Mouse (Mus musculus) thymus, postnatal 14 days (tissue): ENCODE results near the gene Nfix.

ENCODE experiments used
- DNase-seq: peaks from one replicate; pipeline ENCODE4 v3.0.0; 2021

Nfix gene

GRCm38 (mm10) chr8:84799999-84800831, at the start of gene Nfix:
Gene Nfix (minus strand): TSS chr8:84800344.
- DNase-seq: peak; percentile 67

- DNase-seq: peak; percentile 36
These were observed 47.7 kb upstream of the Nfix start for GRCm38 (mm10) chr8:84847684-84848435.

- peak; percentile 100 for DNase-seq
These were observed 46.8 kb upstream of the Nfix start, which contains the start of gene Calr for GRCm38 (mm10) chr8:84846722-84847572. Gene Calr (minus strand): TSS chr8:84846934.

GRCm38 (mm10) chr8:84846094-84846721, 46.1 kb upstream of the Nfix start:
- DNase-seq: no peak

DNA sequence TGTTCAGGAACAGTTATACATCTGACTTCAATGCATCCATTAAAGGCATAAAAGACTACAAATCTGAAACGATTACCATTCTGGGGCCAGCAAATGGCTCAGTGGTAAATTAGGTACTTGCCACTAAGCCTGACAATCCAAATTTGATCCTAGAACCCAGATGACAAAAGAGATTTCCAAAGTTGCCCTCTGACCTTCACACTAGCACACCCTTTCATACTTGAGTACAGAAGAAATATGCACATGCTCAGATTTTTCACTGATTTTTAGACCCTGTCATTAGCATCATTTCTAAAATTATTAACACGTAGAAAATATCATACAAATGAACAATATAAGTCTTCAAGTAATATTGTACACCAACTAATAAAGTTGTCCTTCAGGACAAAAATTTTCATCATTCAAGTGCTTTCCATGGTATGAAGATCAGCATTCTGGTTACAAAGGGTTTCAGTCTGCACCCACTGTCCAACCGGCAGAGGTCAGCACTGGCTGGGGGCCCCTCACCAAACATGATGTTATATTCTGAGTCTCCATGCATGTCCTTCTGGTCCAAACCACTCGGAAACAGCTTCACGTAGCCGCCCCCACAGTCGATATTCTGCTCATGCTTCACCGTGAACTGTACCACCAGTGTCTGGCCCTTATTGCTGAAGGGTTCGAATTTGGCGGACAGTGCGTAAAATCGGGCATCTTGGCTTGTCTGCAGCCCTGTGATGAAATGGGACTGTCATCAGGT, 45.4 kb upstream of the Nfix start:
- DNase-seq: no peak

- DNase-seq: no peak
These were observed 44.4 kb upstream of the Nfix start for GRCm38 (mm10) chr8:84844397-84845070.

- DNase-seq: no peak
These were observed 41.4 kb upstream of the Nfix start for GRCm38 (mm10) chr8:84841514-84841913.

DNA sequence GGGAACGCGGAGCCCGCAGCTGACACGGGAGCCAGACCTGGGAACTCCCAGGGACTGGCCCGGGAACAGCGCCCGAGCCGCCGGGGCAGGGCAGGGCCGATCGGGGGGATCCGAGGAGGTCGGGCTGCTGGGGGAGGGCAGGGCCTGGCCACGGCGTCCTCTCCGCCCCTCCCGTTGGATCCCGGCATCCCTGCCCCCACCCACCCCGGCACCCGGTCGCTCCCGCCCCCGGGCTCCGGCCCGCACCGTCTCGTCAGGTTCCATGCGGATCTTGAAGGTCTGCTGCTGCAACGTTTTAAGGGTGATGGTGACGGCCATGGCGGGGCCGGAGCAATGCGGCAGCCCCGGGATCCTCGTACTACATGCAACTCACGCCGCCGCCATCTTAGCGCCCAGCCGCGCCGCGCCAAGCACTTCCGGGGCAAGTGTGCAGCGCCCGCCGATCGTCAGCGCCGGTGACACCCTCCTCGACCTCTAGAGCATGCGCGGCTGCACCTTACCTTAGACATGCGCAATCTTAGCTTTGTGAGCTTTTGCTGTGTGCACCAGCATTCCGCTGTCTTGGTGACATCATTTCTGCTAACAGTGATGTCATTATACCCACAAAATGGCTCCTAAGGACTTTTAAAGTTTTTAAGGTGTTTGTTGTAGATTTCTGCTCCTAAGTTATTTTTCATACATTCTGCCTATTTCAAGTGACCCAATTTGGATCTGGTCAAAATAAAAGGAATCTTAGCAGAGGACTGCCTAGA, 40.3 kb upstream of the Nfix start, which contains the start of gene Rad23a:
TSS of gene Rad23a (minus strand) at position 418 of the 752 bp plus-strand sequence.
- peak; percentile 92 for DNase-seq

- DNase-seq: no peak
These were observed 39.7 kb upstream of the Nfix start for GRCm38 (mm10) chr8:84839875-84840247.

DNA sequence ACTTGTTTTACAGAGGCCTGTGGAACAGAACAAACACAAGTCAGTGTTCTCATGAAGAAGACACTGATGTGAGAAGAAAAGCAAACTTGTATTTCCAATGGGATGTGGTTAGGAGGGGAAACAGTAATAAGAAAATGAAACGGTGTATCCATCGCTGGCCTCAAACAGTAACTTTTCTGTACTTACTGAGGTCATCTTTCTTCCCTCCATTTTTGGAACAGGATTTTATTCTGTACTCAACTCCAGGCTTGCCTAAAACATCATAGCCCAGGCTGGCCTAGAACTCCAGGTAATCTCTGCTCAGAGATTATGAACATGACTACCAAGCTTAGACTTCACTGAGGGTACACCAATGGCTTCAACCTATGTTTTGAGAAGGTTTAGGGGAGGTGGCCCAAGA, 39.3 kb upstream of the Nfix start:
- no peak for DNase-seq

DNA sequence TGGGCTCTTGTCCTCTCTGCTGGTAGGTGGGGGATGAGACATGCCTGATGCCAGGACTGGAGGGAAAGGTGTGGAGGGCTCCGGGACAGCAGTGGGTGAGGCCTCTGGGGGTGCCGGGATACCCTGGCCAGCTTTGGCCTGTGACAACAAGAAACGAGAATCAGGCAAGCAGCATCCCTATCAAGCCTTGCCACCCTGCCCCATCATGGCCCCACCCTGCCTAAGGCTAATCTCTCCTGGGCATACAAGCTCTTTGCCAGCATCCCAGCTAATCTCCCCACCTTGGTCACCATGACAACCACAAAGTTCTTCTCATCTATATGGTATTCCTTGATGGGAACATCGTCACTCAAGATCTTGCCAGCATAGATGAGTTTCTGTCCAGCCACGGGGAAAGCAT, 38.4 kb upstream of the Nfix start:
- DNase-seq: no peak

GRCm38 (mm10) chr8:84837912-84838470, 37.8 kb upstream of the Nfix start:
- no peak for DNase-seq

DNA sequence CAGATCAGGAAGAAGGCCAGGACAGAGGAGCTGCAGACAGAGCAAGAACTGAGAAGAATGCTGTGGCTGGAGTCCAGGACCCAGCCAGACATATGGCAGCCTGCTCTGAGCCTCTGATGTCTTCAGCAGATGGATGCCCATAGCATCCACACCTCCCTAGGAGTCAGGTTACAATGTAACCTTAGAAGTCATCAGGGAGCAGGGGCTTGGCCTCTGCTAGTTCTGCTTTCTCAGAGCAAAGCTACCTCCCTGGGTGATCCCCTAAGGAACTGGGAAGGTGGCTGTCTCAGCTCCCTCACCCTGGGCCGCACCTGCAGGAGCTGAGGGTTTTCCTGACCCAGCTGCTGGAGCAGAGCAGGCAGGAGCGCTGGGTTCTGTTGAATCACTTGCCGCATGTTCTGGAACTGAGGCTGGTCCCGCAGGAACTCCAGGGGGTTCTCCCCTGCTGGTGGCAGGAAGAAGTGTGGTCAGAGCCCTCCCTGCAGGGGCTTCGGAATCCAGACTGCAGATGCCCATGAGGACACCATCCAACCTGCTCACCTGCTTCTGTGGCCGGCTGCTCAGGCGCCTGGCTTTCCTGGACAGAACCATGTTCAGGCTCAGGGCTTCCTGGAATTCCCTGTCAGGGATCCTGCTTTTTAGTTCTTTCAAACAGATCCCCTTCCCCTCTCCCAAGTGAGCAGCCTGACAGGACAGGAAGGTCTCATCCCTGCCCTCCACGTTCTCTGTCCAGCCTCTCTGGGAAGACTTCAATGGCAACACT, 37.2 kb upstream of the Nfix start:
- DNase-seq: no peak

DNA sequence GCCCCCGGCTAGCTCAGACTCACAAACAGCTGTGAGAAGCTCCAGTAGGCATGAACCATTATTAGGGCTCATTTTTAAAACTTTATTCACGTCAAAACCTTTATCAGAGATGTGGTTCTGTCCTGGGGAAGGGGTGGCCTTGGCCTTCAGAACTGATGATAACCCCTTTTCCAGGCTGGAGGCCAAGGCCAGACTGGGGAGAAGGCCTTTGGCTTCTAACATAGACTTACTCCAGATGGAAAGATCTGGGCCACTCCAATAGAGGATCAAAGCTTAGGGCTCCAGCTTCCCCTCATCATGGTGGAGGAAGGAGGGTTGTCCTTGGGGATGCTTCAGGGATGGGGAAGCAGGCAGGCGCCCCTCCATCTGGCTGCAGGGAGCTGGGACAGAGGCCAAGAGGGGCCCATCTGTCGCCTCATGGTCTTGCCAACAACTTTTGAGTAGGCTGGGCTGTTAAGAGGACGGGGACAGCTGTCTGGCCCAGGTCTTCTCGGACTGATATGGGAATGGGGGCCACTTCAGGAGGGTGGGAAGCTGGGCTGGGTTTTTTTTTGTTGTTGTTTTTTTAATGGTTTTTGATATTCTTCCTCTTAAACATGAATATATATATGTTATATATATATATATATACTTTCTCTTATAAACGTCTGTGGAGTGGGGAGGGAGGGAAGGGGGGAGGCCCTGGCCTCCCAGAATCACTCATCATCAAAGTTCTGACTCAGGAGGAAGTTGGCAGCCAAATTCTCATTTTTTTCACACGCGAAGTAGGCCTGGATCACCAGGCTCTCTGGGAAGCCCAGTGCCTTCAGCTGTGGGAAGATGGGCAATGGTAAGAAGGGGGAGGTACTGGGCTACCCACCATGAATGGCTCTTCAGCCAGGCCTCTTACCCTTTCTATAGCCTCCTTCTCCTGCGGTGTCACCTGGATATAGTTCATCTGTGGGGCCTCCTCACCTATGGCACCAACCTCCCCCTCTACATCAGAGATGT, 35.0 kb upstream of the Nfix start:
- no peak for DNase-seq

DNA sequence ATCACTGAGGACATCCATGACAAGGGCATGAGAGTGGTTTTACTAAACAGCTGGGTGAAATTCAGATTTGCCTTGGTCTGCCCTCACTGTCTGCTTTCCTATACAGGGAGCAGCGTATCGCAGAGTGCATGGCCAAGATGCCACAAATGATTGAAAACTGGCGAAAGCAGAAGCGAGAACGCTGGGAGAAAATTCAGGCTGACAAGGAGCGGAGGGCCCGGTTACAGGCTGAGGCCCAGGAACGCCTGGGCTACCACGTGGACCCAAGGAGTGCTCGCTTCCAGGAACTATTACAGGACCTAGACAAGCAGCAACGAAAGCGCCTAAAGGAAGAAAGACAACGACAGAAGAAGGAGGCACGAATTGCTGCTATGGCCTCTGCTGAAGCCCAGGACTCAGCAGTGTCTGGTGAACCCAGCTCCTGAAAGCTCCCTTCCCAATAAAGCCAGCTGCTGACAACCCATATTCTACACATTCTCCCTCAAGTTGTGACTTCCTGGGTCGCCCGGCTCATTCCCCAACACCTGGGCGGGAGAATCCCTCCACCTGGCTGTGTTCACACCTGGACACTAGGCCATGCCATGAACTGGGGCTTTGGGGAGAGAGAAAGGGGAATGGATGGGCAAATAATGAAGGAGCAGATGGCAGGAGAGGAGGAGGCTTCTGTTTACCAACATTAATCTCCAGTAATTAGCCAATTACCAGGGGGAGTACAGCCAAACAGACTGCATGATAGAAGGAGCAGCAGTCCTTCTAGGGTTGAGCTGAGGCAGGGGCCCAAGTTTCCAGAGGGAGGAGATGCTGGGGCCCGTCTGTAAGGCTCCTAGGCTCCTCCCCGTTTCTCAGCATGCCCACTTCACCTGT, 34.1 kb upstream of the Nfix start:
- no peak for DNase-seq

DNA sequence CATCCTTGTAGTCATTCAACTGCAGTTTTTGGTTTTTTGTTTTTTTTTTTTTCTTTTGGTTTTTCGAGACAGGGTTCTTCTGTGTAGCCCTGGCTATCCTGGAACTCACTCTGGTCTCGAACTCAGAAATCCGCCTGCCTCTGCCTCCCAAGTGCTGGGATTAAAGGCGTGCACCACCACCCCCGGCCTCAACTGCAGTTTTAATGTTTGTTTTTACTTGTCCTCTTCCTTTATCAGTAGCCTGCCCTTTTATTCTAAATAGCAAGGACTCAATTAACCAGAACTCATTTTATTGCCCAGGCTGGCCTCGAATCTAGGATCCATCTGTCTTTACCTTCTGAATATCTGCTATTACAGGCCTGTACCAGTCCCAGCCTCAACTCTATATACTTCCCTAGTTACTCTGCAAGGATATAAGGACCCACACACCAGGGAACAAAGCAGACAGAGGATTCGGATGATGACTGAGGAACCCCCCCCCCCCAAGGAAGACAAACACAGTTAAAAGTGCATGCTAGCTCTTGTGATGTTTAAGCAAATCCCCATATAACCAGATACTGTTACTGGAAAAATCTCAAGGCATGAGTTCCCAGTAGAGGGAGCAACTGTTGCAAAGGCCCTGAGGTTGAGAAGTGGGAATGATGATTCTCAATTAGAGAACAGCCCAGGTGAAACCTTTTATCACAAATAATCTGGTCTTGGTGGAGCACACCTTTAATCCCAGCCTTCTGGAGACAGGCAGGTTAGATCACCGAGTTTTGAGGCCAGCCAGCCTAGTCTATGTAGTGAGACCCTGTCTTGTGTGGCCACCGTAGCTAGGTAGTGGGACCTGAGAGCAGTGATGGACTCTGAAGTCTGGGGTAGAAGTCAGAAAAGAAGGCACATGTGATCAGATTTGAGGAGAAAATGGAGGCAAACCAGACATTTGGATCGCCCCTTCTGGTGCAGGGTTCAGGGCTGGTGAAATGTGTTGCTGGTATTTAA, 32.9 kb upstream of the Nfix start:
- DNase-seq: no peak
